Mouse (Mus musculus) lung, adult 2 months (tissue): ENCODE results near the gene Olfr123.

Source experiments
- CTCF ChIP-seq: fragments of 200-500 bp; IDR thresholded peaks from 2 replicates; pipeline ENCODE4 v1.5.1; 2011; ENCODE audit warnings: mild to moderate bottlenecking, low read length, control low read depth; ENCODE audit not compliant: insufficient read depth
- POLR2A ChIP-seq: fragments of 200-500 bp; IDR thresholded peaks from 2 replicates; pipeline ENCODE4 v1.6.1; 2011; ENCODE audit warnings: low read depth, mild to moderate bottlenecking, control low read depth, low read length, borderline replicate concordance; ENCODE audit errors: extremely low read depth

DNA sequence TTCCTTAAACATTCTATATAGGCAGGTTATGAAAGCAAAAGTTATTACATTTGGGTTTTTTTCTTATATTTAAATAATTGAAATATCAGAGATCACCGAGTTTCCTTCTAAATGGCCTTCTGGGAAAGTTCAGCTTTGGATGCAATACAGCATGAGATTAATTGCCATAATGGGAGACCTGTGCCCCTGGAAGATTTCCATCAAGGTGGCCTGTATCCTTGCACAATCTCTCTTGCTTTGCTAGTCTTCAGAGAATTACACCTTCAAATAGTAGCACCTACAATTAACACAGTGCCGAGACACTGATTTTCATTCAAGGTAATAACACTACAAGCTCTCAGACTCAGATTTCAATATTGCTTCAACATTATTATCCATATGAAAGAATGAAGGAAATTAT is at the start of gene Olfr123:
- TF ChIP-seq POLR2A (no peak), CTCF (no peak)
